Mouse (Mus musculus) gastrocnemius, postnatal 36 days (tissue): Measurements from ENCODE around the gene Hist2h2ac. TPM values are rescaled to one million over a fixed set of nuclear protein-coding genes. Genes with fewer than 3 reads are reported as not detected.
"Not testable (repeated sequence)": the region's sequence is repeated elsewhere in the genome, so short reads cannot be mapped to it uniquely, and the experiment has no call there.

Experiments used
- DNase-seq, 2 experiments: peaks; one replicate each; pipeline ENCODE4 v3.0.0; 2022
- intact Hi-C: fragments of 180-260 bp; cut with DNase I; formaldehyde crosslinking; loops from one replicate; pipeline ENCODE4 v1.15.1; 2025
- total RNA-seq, 2 experiments: library from RNA; stranded (reverse); gene quantifications; 2 replicates each; pipeline ENCODE4 v1.2.3; 2021

Hist2h2ac gene
- total RNA-seq, 2 experiments from 2014 or later = 9.9 to 10.3 TPM

DNA sequence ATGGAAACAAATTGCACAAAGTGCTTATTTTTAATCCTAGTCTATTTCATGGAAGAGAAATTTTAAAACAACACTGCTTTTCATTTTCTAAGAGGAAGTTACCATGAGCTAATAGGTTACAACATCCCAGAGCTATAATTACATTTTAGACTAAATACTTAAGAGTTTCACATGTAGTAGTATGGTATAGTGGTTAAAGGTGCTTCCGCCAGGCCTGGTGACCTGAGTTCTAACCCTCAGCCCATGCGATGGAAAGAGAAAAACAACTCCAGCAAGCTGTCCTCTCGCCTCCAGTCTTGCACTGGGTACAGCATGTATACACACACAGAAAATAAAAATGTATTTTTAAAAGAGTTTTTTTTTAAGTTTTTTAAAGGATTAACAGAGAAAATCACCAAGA is 31.1 kb upstream of the Hist2h2ac start:
- intact Hi-C loops = no loop called here
- DNase-seq = no peak

DNA sequence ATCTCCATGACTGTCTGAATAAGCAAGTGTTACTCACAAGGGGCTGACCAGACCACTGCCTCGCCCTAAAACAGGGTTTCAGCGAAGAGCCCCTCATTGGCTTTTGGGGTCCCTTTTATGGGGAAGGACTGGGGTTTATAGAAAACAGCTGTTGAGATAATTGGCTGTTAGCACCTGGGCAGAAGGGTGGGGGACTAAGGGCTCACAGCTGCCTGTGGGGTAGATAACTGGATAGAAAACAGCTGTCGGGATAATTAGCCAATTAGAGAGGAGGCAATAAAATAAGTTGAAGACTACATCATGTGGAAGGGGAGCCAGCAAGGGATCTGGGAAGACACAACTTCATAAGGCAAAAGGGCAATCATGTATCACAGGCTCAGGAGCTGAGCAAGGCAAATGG is 30.2 kb upstream of the Hist2h2ac start:
- intact Hi-C loops = no loop called here
- DNase-seq = no peak

DNA sequence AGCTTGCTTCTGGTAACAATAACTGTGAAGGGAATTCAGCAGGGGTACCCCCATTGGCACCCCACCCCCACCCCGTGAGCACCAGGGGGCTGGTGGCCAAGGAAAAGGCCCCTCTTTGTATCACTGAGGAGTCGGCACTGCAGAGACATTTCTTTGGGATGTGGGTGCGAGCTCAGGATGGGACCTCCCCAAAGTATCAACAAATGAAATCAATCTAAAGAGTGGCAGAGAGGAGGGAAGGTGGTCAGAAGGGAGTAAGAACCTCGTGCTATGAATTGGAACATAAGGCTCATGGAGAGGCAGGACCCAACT is 28.3 kb upstream of the Hist2h2ac start:
- intact Hi-C loops = no loop called here

DNA sequence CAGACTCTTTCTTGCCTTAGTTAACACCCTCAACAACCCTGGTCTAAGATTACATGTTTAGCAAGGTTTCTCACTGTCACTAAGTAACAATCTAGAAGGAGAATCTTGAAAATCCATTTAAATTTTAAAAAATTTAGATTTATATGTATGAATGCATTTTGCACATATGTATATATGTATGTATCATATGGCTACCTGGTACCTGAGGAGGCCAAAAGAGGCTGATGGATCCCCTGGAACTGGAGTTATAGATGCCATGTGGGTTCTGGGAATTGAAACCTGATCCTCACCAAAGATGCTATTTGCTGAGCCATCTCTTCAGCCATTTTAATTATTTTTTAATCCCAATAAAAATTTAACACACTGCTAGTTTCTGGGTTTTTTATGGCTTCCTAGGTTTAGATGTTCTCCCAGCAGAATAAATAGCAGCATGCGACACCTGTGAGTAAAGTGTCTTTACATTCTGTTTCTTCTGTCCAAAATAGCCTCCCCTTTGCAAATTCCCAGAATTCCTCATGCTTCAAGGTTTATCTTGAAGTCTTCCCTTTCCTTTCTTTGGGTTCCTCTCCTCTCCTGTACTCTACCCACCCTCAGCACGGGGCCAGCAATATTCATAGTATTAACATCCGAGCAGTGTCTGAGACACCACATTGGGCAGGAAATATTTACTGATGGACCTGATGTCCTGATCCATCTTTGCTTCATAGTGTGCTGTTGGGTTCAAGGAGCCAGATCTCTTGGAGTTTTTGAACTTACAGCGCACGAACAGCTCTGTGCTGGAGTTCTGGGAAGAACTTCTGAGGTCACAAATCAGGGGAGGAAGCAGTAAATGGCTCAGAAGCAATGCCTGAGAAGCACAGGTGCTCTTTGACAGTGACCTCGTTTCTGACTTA is 27.7 kb upstream of the Hist2h2ac start:
- intact Hi-C loops = no loop called here
- no peak for DNase-seq

More for the DNA sequence above, 28.3 kb upstream of the Hist2h2ac start:
- no peak for DNase-seq

DNA sequence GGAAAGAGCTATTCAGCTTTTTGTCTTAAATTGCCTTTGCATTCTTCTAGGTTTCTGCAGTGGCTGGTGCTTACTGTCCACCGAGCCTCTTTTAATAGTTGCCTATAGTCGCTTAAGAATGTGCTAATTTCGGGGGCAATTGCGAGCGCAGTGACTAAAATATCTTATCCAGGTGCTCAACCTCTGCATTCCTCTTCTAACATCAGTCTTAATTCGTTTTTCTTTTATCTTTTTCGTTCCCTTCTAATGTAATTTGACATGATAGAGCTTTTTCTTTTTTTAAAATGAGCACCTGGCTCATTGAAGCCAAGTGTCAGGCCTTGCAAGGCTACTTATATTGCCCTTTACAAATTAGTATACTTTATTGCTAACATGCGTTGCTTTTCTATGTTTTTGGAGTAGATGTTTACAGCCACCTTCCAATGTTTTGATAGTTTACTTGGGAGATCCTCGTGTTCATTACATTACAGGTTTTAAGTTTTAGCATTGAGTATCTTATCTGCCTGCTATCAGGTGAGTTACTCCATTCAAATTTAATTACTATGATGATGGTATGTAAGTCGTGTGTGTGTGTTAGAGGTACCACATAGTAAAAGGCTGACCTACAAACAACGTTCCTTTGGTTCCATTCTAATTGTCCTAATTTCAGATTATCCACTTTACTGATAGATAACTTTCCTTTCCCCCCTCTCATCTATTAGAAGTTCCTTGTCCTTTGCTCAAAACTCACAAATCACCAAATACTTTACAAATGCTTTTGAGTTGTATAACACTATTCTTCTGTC is 26.9 kb upstream of the Hist2h2ac start:
- no peak for DNase-seq
- intact Hi-C loops = no loop called here

DNA sequence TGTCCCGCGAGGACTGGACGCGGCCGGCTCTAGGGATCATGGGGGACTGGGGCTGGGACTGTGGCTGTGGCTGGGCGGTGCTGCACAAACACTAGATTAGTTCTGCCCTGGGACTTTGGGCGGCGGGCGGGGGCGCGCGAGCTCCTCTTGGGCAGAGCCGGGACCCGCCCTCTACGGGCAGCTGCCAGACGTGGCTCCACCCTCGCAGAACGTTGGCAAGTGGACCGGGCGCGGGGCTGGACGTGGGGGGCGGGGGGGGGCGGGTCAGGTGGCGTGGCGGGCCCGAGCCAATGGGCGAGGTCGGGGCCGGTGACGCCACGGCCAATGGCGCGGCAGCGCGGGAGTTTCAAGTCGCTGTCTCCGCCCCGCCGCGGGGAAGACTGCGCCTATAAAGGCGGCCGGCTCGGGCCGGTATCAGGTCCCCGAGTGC is 25.8 kb upstream of the Hist2h2ac start, which contains the start of gene Hist2h3c1:
TSS of gene Hist2h3c1 (plus strand) at position 259 of the 430 bp plus-strand sequence.
- intact Hi-C loops = not testable (repeated sequence)

DNA sequence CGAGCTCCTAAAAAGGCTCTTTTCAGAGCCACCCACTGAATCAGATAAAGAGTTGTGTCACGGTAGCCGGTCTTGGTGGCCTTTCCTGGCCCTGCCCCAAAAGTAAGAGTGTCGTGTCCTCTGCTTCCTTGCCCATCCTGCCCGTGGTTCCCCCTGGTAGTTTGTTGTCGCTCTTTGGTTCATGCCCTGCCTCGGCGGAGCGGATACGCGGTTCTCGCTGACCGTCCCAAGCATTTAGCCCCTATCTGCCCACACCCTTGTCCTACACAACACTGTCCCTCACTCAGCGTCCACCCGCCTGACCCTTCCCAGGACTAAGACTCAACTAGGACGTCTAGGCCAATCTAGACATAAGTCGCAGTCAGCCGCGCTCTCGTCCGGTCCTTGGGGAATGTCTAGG is 25.3 kb upstream of the Hist2h2ac start:
- intact Hi-C loops, DNase-seq: not testable (repeated sequence)

More for the DNA sequence above, 25.8 kb upstream of the Hist2h2ac start, which contains the start of gene Hist2h3c1:
- not testable (repeated sequence) for DNase-seq

DNA sequence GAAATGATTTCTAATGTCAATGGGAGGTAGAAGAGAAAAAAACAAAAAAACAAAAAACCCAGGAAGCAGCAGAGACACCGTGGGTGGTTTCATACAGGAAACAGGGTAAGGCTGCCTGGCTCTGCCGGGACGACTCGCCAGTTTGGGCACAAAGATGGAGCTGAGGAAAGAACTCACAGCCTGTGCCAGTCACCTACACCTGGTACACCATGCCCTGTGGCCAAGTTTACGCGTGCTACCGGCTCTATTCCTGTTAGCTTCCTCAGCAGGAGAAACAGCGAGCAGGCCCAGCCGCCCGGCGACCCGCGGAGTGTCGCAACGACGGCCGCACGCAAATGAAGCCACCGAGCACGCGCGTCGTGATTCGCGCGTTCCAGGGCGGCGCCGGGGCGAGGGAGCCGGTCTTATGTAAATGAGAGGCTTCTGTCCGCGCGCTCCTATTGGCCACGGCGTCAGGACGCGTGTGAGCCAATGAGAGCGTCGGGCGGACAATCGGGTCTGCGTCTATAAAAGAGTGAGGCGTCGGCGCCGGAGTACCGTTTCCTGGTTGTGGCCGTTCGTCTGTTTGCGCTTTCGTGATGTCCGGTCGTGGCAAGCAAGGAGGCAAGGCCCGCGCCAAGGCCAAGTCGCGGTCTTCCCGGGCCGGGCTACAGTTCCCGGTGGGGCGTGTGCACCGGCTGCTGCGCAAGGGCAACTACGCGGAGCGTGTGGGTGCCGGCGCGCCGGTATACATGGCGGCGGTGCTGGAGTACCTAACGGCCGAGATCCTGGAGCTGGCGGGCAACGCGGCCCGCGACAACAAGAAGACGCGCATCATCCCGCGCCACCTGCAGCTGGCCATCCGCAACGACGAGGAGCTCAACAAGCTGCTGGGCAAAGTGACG is 24.6 kb upstream of the Hist2h2ac start, which contains the start of gene Hist2h2aa1:
TSS of gene Hist2h2aa1 (plus strand) at position 495 of the 884 bp plus-strand sequence.
- intact Hi-C loops = not testable (repeated sequence)
- DNase-seq = peak; percentile 78 to 87

DNA sequence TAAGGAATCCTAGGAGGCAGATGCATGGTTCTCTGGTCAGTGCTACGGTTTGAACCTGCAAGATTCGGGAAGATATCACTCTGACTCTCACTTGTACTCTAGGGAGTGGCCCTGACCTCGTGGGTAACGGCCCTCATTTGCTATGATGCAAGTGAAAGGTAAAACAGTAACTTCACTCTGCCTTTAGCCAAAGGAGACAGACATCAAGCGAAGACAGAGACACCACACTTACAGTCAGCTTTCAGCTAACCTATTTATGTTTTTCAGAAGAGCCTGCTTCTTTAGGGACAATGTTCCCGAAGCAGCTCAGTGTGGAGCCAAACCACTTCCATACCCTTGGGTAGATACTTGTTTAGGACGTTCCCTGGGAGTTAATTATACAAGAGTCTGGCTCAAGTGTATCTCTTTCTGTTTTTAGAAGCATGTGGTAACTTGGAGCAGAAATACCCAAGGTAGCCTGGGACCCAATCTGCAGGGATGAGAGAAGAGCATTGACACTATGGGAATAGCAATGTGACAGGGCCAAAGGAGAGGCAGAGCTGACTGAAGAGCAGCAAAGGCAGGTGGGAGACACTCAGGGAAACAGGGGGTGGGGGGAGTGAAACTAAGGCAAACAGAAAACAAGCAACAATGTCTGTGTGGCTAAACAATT is 23.4 kb upstream of the Hist2h2ac start:
- intact Hi-C loops = no loop called here
- no peak for DNase-seq

DNA sequence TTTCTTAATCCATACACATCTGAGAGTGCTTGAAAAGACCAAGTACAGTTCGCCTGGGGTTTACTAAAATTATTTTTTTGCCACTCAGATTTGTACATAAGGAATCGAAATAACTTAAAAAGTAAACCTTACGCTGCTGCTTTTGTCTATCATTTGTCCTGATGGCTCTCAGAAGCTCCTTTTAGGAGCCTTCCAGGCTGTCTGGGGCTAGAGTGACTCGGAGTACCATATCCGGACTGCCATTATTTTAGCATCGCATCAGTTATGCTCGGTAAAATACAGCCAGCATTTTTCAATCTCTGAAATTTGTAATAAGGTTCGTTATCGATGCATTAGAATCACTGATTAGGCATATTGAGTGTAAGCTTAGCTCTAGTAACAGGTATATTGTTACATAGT is 20.1 kb upstream of the Hist2h2ac start:
- intact Hi-C loops = no loop called here
- no peak for DNase-seq

DNA sequence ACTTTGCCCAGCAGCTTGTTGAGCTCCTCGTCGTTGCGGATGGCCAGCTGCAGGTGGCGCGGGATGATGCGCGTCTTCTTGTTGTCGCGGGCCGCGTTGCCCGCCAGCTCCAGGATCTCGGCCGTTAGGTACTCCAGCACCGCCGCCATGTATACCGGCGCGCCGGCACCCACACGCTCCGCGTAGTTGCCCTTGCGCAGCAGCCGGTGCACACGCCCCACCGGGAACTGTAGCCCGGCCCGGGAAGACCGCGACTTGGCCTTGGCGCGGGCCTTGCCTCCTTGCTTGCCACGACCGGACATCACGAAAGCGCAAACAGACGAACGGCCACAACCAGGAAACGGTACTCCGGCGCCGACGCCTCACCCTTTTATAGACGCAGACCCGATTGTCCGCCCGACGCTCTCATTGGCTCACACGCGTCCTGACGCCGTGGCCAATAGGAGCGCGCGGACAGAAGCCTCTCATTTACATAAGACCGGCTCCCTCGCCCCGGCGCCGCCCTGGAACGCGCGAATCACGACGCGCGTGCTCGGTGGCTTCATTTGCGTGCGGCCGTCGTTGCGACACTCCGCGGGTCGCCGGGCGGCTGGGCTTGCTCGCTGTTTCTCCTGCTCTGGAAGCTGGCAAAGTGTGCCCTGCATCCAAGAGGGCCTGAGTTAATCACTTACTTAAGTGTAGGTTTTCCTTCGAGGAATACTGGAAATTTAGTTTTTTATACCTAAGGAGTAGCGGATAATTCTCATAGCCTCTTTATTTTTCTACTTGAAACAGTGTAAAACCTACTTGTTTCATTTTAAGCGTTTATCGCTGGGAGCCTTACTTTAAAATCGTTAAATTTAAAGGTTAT is 19.5 kb upstream of the Hist2h2ac start, which contains the start of gene Hist2h2aa2:
TSS of gene Hist2h2aa2 (minus strand) at position 328 of the 850 bp plus-strand sequence.
- peak; percentile 93 to 98 for DNase-seq
- intact Hi-C loops = not testable (repeated sequence)

DNA sequence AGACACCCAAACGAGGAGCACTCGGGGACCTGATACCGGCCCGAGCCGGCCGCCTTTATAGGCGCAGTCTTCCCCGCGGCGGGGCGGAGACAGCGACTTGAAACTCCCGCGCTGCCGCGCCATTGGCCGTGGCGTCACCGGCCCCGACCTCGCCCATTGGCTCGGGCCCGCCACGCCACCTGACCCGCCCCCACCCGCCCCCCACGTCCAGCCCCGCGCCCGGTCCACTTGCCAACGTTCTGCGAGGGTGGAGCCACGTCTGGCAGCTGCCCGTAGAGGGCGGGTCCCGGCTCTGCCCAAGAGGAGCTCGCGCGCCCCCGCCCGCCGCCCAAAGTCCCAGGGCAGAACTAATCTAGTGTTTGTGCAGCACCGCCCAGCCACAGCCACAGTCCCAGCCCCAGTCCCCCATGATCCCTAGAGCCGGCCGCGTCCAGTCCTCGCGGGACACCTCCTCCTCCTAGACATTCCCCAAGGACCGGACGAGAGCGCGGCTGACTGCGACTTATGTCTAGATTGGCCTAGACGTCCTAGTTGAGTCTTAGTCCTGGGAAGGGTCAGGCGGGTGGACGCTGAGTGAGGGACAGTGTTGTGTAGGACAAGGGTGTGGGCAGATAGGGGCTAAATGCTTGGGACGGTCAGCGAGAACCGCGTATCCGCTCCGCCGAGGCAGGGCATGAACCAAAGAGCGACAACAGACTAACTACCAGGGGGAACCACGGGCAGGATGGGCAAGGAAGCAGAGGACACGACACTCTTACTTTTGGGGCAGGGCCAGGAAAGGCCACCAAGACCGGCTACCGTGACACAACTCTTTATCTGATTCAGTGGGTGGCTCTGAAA is 18.5 kb upstream of the Hist2h2ac start, which contains the start of gene Hist2h3c2:
TSS of gene Hist2h3c2 (minus strand) at position 174 of the 840 bp plus-strand sequence.
- peak in 1 of 2 experiments; percentile 49 for DNase-seq
- intact Hi-C loops = not testable (repeated sequence)

DNA sequence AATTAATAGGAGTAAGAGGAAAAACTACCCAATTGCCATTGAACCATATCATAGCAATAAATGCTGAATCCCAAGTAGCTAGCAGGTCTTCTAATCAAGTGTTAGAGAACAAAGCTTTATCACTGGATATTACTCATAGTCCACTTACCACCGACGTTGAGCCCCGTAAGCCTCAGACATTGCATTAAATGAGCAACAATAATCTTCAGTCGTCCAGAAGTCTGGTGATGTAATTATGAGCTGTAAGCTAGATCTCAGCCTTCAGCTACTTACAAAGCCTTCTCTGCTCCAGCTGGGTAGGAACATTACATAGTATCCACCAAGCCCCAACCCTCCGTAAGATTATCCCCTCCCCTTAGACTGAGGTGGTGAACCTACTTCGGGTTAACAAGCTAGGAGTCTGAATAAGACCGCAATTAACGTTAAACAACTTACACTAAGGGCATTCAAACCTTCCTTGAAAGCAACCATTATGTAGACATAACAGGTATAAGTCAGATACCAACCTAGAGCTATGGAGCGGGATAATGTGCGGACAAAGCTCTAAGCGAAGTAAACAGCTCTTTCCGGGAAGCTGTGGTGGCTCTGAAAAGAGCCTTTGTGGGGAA is 17.3 kb upstream of the Hist2h2ac start:
- no peak for DNase-seq
- intact Hi-C loops = no loop called here

DNA sequence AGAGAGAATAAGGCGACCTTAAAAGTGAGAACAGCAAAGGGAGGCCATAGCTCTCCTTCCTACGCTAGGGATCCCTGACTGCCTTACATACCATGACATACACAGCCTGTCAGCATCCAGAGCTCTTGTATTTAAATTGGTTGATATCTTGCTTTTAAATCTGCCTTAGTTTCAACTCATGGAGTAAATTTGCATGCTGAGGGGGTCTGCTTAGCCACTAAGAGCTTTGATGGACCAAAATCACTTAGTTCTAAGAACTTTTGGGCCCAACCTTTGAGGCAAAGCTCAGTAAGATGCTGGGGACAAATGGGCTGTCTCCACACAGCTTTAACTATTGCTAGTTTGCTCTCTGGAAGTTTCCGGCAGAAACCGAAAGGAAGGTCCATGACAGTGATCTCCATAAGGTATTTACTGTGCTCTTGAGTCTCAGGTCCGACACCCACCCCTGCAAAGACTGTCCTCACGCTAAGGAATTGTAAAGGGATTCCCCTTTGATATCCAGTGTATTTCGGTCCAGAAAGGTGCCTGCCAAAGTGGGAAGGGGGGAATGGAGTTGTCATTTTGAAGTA is 16.7 kb upstream of the Hist2h2ac start:
- DNase-seq = no peak
- intact Hi-C loops = no loop called here

DNA sequence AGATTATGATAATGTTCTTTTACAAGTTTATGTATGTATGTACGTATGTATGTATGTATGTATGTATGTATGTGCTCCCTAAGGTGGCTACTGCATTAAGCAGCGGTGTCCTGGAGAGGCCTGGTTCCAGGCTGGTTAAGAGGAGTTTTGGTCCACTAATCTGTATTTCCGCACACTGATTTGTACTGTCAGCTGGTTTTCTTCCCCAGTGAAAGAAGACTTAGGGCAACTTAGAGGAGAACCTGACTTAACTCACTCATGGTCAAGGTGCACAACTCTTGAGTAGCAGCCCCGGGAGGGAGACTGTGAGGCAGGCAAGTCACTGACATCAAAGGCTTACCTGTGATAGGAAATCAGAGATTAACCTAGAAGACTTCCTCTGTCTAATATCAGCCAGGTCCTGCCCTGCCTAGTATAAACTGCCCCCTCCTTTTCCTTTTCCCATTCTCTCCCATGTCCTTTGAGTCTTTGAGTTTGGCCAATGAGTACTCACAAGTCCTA is 16.2 kb upstream of the Hist2h2ac start:
- intact Hi-C loops = no loop called here

DNA sequence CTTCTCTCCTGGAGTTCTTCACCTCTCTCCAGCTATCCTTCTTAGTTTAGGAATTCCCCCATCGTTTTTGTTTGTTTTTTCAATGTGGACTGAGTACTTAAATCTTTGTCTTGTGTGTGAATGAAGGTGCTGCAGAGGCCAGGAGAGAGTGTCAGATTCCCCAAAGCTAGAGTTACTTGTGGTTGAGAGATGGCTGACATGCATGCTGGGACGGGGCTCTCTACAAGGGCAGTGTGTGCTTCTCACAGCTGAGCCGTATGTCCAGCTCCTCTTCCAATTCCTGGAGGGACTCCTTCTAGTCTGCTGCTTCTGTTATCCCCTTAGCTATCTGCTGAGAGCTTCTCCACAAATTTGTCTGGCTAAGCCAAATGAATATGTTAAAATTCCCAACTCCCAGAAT is 15.2 kb upstream of the Hist2h2ac start:
- intact Hi-C loops = no loop called here

More for the DNA sequence above, 16.2 kb upstream of the Hist2h2ac start:
- DNase-seq = no peak

DNA sequence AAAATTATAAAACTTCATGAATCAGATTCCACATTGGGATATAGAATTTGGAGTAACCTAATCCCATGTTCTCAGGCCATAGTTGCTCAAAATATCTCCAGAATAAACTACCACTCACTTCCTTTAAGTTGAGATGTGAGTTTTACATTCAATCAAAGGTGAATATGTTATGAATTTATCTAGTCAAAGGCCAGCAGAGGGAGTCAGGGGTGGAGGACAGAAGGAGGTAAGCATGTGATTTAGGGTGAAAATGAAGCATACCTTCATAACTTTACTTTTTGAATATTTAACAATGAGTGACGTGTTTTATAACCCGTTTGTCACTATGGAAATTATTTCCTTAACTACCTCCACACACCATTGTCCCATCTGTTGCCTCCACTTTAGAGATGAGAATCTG is 14.2 kb upstream of the Hist2h2ac start:
- DNase-seq = no peak
- intact Hi-C loops = no loop called here

More for the DNA sequence above, 15.2 kb upstream of the Hist2h2ac start:
- no peak for DNase-seq
